Mouse (Mus musculus) megakaryocyte, embryonic 14.5 days (primary cell): ENCODE data around the gene 2410131K14Rik. TPM values are rescaled to one million over a fixed set of nuclear protein-coding genes. Genes with fewer than 3 reads are reported as not detected.
A peak's percentile ranks its signal among the peaks of the same experiment; 100 is the strongest.

Experiments used
- H3K27me3 ChIP-seq: replicated peaks from 2 replicates; pipeline ENCODE3; 2012; ENCODE audit warnings: inconsistent platforms
- H3K36me3 ChIP-seq: replicated peaks from 2 replicates; pipeline ENCODE3; 2012; ENCODE audit warnings: low read length, inconsistent platforms, mixed read lengths
- H3K4me1 ChIP-seq: 2 replicates; pipeline ENCODE4 v1.6.1; 2012; ENCODE audit warnings: inconsistent platforms
- H3K4me3 ChIP-seq: replicated peaks from 2 replicates; pipeline ENCODE3; 2012; ENCODE audit warnings: moderate library complexity, mild to moderate bottlenecking, inconsistent platforms
- H3K9me3 ChIP-seq: 2 replicates; pipeline ENCODE4 v1.6.1; 2012; ENCODE audit warnings: inconsistent platforms
- FLI1 ChIP-seq: IDR thresholded peaks from 2 replicates; pipeline ENCODE4 v1.6.1; 2012; ENCODE audit warnings: low read length, inconsistent platforms, mixed read lengths
- GATA1 ChIP-seq: IDR thresholded peaks from 3 replicates; pipeline ENCODE4 v1.6.1; 2012; ENCODE audit warnings: mixed read lengths, low read length, inconsistent platforms, borderline replicate concordance
- polyA plus RNA-seq: library from polyadenylated mRNA; stranded (reverse); fragments of >175 nt; gene quantifications from 2 replicates; pipeline ENCODE4 v1.2.3, GENCODE M21; 2012; ENCODE audit warnings: low replicate concordance; ENCODE audit not compliant: insufficient read depth

2410131K14Rik gene
- 0.28 and 0.82 TPM in 2 replicates for polyA plus RNA-seq

- Histone ChIP-seq H3K4me1 (peaks cover 22% of the 10 kb centered on the region), H3K9me3 (no peaks in the 10 kb centered on the region), H3K27me3 (peaks cover 35% of the 10 kb centered on the region), H3K4me3 (peak within 1 kb of the TSS; percentile 96), H3K36me3 (no peaks in the 10 kb centered on the region)
- TF ChIP-seq FLI1: peak; percentile 78
- no peak for TF ChIP-seq GATA1
Observed at GRCm38 (mm10) chr5:118244606-118245443, at the start of gene 2410131K14Rik, which contains the start of gene Rnft2. Gene 2410131K14Rik, plus strand, starts transcription at chr5:118245227. Gene Rnft2, minus strand, starts transcription at chr5:118245116.

GRCm38 (mm10) chr5:118197421-118197820 is 47.6 kb upstream of the 2410131K14Rik start:
- TF ChIP-seq FLI1: no peak
- Histone ChIP-seq H3K27me3 (peaks cover 85% of the 10 kb centered on the region), H3K4me3 (no peak overlapping the region), H3K9me3 (no peaks in the 10 kb centered on the region), H3K4me1 (no peaks in the 10 kb centered on the region), H3K36me3 (no peaks in the 10 kb centered on the region)

GRCm38 (mm10) chr5:118199670-118200069 is 45.4 kb upstream of the 2410131K14Rik start:
- H3K27me3 ChIP-seq: peaks cover 82% of the 10 kb centered on the region
- H3K36me3 ChIP-seq: no peaks in the 10 kb centered on the region
- H3K4me3 ChIP-seq: no peak overlapping the region
- no peaks in the 10 kb centered on the region for H3K4me1 ChIP-seq
- no peaks in the 10 kb centered on the region for H3K9me3 ChIP-seq
- TF ChIP-seq FLI1 (no peak), GATA1 (no peak)

GRCm38 (mm10) chr5:118204675-118205440 is 40.2 kb upstream of the 2410131K14Rik start:
- Histone ChIP-seq H3K27me3 (peaks cover 90% of the 10 kb centered on the region), H3K36me3 (no peaks in the 10 kb centered on the region), H3K4me1 (no peaks in the 10 kb centered on the region), H3K4me3 (no peak overlapping the region), H3K9me3 (no peaks in the 10 kb centered on the region)
- TF ChIP-seq GATA1 (no peak), FLI1 (no peak)

- Histone ChIP-seq H3K36me3 (no peaks in the 10 kb centered on the region), H3K4me1 (no peaks in the 10 kb centered on the region), H3K9me3 (no peaks in the 10 kb centered on the region), H3K27me3 (peaks cover 85% of the 10 kb centered on the region), H3K4me3 (no peak overlapping the region)
- TF ChIP-seq GATA1 (no peak), FLI1 (no peak)
Observed at GRCm38 (mm10) chr5:118205852-118206251, 39.2 kb upstream of the 2410131K14Rik start.

GRCm38 (mm10) chr5:118214012-118214411 is 31.0 kb upstream of the 2410131K14Rik start:
- no peak for TF ChIP-seq GATA1
- TF ChIP-seq FLI1: no peak
- Histone ChIP-seq H3K4me1 (peaks cover 10% of the 10 kb centered on the region), H3K4me3 (no peak overlapping the region), H3K27me3 (peaks cover 76% of the 10 kb centered on the region), H3K9me3 (peaks cover 18% of the 10 kb centered on the region), H3K36me3 (no peaks in the 10 kb centered on the region)

- H3K4me1 ChIP-seq: peaks cover 10% of the 10 kb centered on the region
- no peaks in the 10 kb centered on the region for H3K36me3 ChIP-seq
- H3K27me3 ChIP-seq: peaks cover 75% of the 10 kb centered on the region
- peak overlapping the region; percentile 72 for H3K4me3 ChIP-seq
- TF ChIP-seq FLI1: no peak
- TF ChIP-seq GATA1: no peak
- peaks cover 18% of the 10 kb centered on the region for H3K9me3 ChIP-seq
Observed at GRCm38 (mm10) chr5:118214418-118215154, 30.4 kb upstream of the 2410131K14Rik start.

GRCm38 (mm10) chr5:118217410-118217809 is 27.6 kb upstream of the 2410131K14Rik start:
- Histone ChIP-seq H3K4me1 (peaks cover 10% of the 10 kb centered on the region), H3K36me3 (no peaks in the 10 kb centered on the region), H3K4me3 (no peak overlapping the region), H3K27me3 (peaks cover 80% of the 10 kb centered on the region), H3K9me3 (peaks cover 16% of the 10 kb centered on the region)
- no peak for TF ChIP-seq GATA1
- no peak for TF ChIP-seq FLI1

- Histone ChIP-seq H3K9me3 (peaks cover 8% of the 10 kb centered on the region), H3K27me3 (peaks cover 75% of the 10 kb centered on the region), H3K4me1 (no peaks in the 10 kb centered on the region), H3K36me3 (no peaks in the 10 kb centered on the region), H3K4me3 (no peak overlapping the region)
- TF ChIP-seq GATA1 (no peak), FLI1 (no peak)
Observed at GRCm38 (mm10) chr5:118223142-118223757, 21.8 kb upstream of the 2410131K14Rik start.
